Mouse (Mus musculus): Measurements from ENCODE around the gene Galc. TPM values are rescaled to one million over a fixed set of nuclear protein-coding genes. Genes with fewer than 3 reads are reported as not detected.
"Not testable (repeated sequence)": the region's sequence is repeated elsewhere in the genome, so short reads cannot be mapped to it uniquely, and the experiment has no call there.

The Galc gene
- polyA plus RNA-seq, 1 experiment from 2014 or later = 13.5 TPM

GRCm38 (mm10) chr12:98246835-98247234, 12.4 kb downstream of the Galc start:
- Histone ChIP-seq H3K4me2 (replicated peaks) (no peak overlapping the region), H3K27me3 (no peaks in the 10 kb centered on the region), H3K27ac (no peak overlapping the region), H3K4me3 (no peak overlapping the region), H3K36me3 (peaks cover 6% of the 10 kb centered on the region), H3K9ac (no peak overlapping the region), H3K4me1 (no peaks in the 10 kb centered on the region), H3K9me3 (replicated peaks) (no peaks in the 10 kb centered on the region)
- no peak for ATAC-seq (ENCODE audit: low FRiP score)
- WGBS = 83% methylated on average over 4 of the region's 4 CpGs

DNA sequence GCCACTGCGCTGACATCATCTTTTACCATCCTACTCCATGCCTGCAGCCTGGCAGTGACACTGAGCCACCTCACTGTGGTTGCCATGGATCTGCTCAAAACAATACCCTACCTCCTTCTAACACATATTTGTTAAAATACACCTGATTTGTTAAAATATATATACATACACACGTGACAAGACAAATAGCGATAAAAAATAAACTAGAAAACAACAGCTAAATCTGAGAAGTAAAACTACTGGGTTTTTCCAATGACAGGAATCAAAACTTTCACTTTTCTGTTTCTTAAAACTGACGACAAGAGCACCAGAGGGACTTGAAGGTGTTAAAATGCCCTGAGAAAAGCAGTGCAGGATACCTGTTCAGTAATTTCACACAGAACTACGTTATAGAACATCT, 14.4 kb downstream of the Galc start:
- no peaks in the 10 kb centered on the region for H3K27me3 ChIP-seq
- no peak overlapping the region for H3K4me2 ChIP-seq (replicated peaks)
- no peak overlapping the region for H3K4me3 ChIP-seq
- peaks cover 2% of the 10 kb centered on the region for H3K36me3 ChIP-seq
- H3K9ac ChIP-seq = no peak overlapping the region
- 88% methylated on average over 5 of the region's 5 CpGs for WGBS
- no peaks in the 10 kb centered on the region for H3K9me3 ChIP-seq (replicated peaks)
- no peak overlapping the region for H3K27ac ChIP-seq
- ATAC-seq (ENCODE audit: low FRiP score) = no peak
- H3K4me1 ChIP-seq = no peaks in the 10 kb centered on the region

GRCm38 (mm10) chr12:98244161-98244560, 15.1 kb downstream of the Galc start:
- no peak for ATAC-seq (ENCODE audit: low FRiP score)
- H3K36me3 ChIP-seq = no peaks in the 10 kb centered on the region
- 95% methylated on average over 4 of the region's 4 CpGs for WGBS

DNA sequence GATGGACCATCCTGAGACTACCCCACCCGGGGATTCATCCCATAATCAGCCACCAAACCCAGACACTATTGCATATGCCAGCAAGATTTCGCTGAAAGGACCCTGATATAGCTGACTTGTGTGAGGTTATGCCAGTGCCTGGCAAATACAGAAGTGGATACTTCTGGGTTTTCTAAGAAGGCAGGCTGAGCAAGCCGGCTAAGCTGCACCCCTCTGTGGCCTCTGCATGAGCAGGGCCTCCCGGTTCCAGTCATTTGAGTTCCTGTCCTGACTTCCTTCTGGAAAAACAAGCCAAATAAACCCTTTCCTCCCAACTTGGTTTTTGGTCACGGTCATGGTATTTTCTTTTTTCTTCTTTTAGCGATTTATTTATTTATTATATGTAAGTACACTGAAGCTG, 20.8 kb downstream of the Galc start:
- 93% methylated on average over 6 of the region's 6 CpGs for WGBS
- not testable (repeated sequence) for H3K9ac ChIP-seq; ATAC-seq (ENCODE audit: low FRiP score); H3K4me3 ChIP-seq; H3K36me3 ChIP-seq; H3K27me3 ChIP-seq; H3K4me1 ChIP-seq; H3K9me3 ChIP-seq (replicated peaks); H3K4me2 ChIP-seq (replicated peaks); H3K27ac ChIP-seq

More at GRCm38 (mm10) chr12:98244161-98244560, 15.1 kb downstream of the Galc start:
- no peak overlapping the region for H3K4me2 ChIP-seq (replicated peaks)
- no peaks in the 10 kb centered on the region for H3K27me3 ChIP-seq
- no peak overlapping the region for H3K4me3 ChIP-seq
- no peaks in the 10 kb centered on the region for H3K4me1 ChIP-seq
- H3K9me3 ChIP-seq (replicated peaks) = no peaks in the 10 kb centered on the region
- H3K9ac ChIP-seq = no peak overlapping the region
- no peak overlapping the region for H3K27ac ChIP-seq

GRCm38 (mm10) chr12:98227037-98227436, 32.2 kb downstream of the Galc start:
- 96% methylated on average over 2 of the region's 2 CpGs for WGBS
- Histone ChIP-seq H3K9ac (no peak overlapping the region), H3K27me3 (no peaks in the 10 kb centered on the region), H3K4me2 (replicated peaks) (no peak overlapping the region), H3K27ac (no peak overlapping the region), H3K9me3 (replicated peaks) (no peaks in the 10 kb centered on the region), H3K4me3 (no peak overlapping the region), H3K4me1 (no peaks in the 10 kb centered on the region), H3K36me3 (peaks cover 10% of the 10 kb centered on the region)
- no peak for ATAC-seq (ENCODE audit: low FRiP score)

DNA sequence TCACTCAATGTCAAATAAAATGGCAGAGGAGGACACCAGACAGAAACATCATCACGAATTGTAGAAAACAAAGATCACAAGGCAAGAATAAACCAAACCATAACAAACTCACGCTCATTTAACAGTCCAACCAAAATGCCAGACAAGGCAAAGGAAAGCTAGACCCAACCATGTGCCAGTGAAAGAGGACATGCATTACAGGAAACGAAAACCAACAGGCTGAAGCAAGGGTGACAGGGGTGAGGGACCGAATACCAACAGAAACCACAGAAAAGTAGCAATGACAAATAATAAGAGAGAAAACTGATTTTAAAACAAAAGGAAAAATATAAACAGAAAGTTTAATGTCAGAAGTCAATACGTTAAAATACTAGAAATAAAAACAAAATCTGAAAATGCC, 36.0 kb downstream of the Galc start:
- H3K9me3 ChIP-seq (replicated peaks) = no peaks in the 10 kb centered on the region
- WGBS = 86% methylated on average over 5 of the region's 5 CpGs
- H3K27me3 ChIP-seq = no peaks in the 10 kb centered on the region
- H3K9ac ChIP-seq = no peak overlapping the region
- peaks cover 10% of the 10 kb centered on the region for H3K36me3 ChIP-seq
- no peak overlapping the region for H3K4me3 ChIP-seq
- H3K4me1 ChIP-seq = no peaks in the 10 kb centered on the region
- ATAC-seq (ENCODE audit: low FRiP score) = no peak
- no peak overlapping the region for H3K4me2 ChIP-seq (replicated peaks)
- H3K27ac ChIP-seq = no peak overlapping the region

- no peak overlapping the region for H3K27ac ChIP-seq
- peaks cover 10% of the 10 kb centered on the region for H3K4me1 ChIP-seq
- no peak overlapping the region for H3K9ac ChIP-seq
- ATAC-seq (ENCODE audit: low FRiP score) = peak; percentile 53; the same call in 1 of the 2 replicates
- 62% methylated on average over 11 of the region's 11 CpGs for WGBS
- no peaks in the 10 kb centered on the region for H3K27me3 ChIP-seq
- H3K36me3 ChIP-seq = no peaks in the 10 kb centered on the region; the same call in 1 of the 2 replicates
- no peak overlapping the region; the same call in 1 of the 2 replicates for H3K4me2 ChIP-seq (replicated peaks)
- H3K4me3 ChIP-seq = no peak overlapping the region
- no peaks in the 10 kb centered on the region for H3K9me3 ChIP-seq (replicated peaks)
Measured at GRCm38 (mm10) chr12:98216432-98216831, 42.8 kb downstream of the Galc start.

- Histone ChIP-seq H3K4me1 (peaks cover 10% of the 10 kb centered on the region), H3K9ac (no peak overlapping the region), H3K27me3 (no peaks in the 10 kb centered on the region), H3K4me3 (no peak overlapping the region), H3K27ac (no peak overlapping the region), H3K36me3 (no peaks in the 10 kb centered on the region; the same call in 1 of the 2 replicates), H3K9me3 (replicated peaks) (no peaks in the 10 kb centered on the region), H3K4me2 (replicated peaks) (no peak overlapping the region)
- 58% methylated on average over 6 of the region's 6 CpGs for WGBS
- ATAC-seq (ENCODE audit: low FRiP score) = no peak
Measured at GRCm38 (mm10) chr12:98215512-98215911, 43.7 kb downstream of the Galc start.

- no peak overlapping the region for H3K4me3 ChIP-seq
- no peak overlapping the region for H3K4me2 ChIP-seq (replicated peaks)
- 87% methylated on average over 14 of the region's 14 CpGs for WGBS
- no peaks in the 10 kb centered on the region; the same call in 1 of the 2 replicates for H3K36me3 ChIP-seq
- H3K27ac ChIP-seq = no peak overlapping the region
- peaks cover 10% of the 10 kb centered on the region for H3K4me1 ChIP-seq
- H3K27me3 ChIP-seq = no peaks in the 10 kb centered on the region
- no peak overlapping the region for H3K9ac ChIP-seq
- ATAC-seq (ENCODE audit: low FRiP score) = no peak
- no peaks in the 10 kb centered on the region for H3K9me3 ChIP-seq (replicated peaks)
Measured at GRCm38 (mm10) chr12:98214191-98214590, 45.1 kb downstream of the Galc start.

DNA sequence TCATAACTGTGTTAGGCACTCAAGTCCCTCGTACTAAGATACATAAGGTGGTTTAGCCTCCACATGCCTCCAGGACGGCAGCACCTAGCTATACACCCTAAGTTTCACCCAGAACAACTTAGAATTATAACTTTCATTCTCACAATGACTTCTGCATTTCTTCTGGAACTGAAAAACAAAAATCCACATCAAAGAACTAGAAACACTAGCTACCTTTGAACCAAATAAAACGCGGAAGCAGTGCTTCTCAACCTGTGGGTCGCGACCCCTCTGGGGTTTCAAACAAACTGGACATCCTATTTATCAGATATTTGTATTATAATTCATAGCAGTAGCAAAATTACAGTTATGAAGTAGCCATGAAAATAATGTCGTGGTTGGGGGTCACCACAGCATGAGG, 45.5 kb downstream of the Galc start:
- H3K4me2 ChIP-seq (replicated peaks) = no peak overlapping the region
- no peak overlapping the region for H3K9ac ChIP-seq
- no peak overlapping the region for H3K4me3 ChIP-seq
- H3K4me1 ChIP-seq = peaks cover 10% of the 10 kb centered on the region
- WGBS = 93% methylated on average over 7 of the region's 7 CpGs
- H3K27me3 ChIP-seq = no peaks in the 10 kb centered on the region
- ATAC-seq (ENCODE audit: low FRiP score) = no peak
- no peaks in the 10 kb centered on the region; the same call in 1 of the 2 replicates for H3K36me3 ChIP-seq
- H3K27ac ChIP-seq = no peak overlapping the region
- H3K9me3 ChIP-seq (replicated peaks) = no peaks in the 10 kb centered on the region

DNA sequence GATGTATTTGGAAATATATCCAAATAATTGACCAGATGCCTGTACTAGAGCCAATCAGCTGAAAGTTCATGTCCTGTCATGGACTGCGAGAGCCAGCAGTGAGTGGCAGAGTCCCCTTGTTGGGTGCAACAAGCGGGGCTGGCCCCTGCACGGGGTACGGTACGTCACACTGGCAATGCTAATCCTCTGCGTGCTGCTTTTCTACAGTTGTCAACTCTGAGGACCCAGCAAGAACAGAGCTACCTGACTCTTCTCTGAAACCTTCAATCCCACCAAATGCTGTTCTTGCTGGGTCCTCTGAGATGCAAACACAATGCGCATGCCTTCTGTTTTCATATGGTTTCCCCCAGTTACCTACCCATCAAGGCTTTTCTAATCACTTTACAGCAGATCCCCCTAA, 45.9 kb downstream of the Galc start:
- Histone ChIP-seq H3K4me2 (replicated peaks) (no peak overlapping the region), H3K36me3 (peaks cover 2% of the 10 kb centered on the region; the same call in 1 of the 2 replicates), H3K4me3 (no peak overlapping the region), H3K4me1 (peaks cover 10% of the 10 kb centered on the region), H3K27ac (no peak overlapping the region), H3K9me3 (replicated peaks) (no peaks in the 10 kb centered on the region), H3K27me3 (no peaks in the 10 kb centered on the region), H3K9ac (no peak overlapping the region)
- 93% methylated on average over 7 of the region's 7 CpGs for WGBS
- ATAC-seq (ENCODE audit: low FRiP score) = no peak

GRCm38 (mm10) chr12:98212457-98213175, 46.6 kb downstream of the Galc start:
- no peak overlapping the region for H3K4me3 ChIP-seq
- 91% methylated on average over 13 of the region's 13 CpGs for WGBS
- H3K27me3 ChIP-seq = no peaks in the 10 kb centered on the region
- no peak overlapping the region for H3K4me2 ChIP-seq (replicated peaks)
- no peak overlapping the region for H3K27ac ChIP-seq
- peak; percentile 55; the same call in 1 of the 2 replicates for ATAC-seq (ENCODE audit: low FRiP score)
- peaks cover 10% of the 10 kb centered on the region for H3K4me1 ChIP-seq
- peaks cover 2% of the 10 kb centered on the region; the same call in 1 of the 2 replicates for H3K36me3 ChIP-seq
- no peaks in the 10 kb centered on the region for H3K9me3 ChIP-seq (replicated peaks)
- no peak overlapping the region for H3K9ac ChIP-seq

GRCm38 (mm10) chr12:98210495-98210894, 48.8 kb downstream of the Galc start:
- H3K4me3 ChIP-seq = no peak overlapping the region
- H3K4me1 ChIP-seq = no peaks in the 10 kb centered on the region
- peaks cover 2% of the 10 kb centered on the region; the same call in 1 of the 2 replicates for H3K36me3 ChIP-seq
- 90% methylated on average over 6 of the region's 6 CpGs for WGBS
- no peaks in the 10 kb centered on the region for H3K27me3 ChIP-seq
- no peak overlapping the region for H3K27ac ChIP-seq
- H3K9me3 ChIP-seq (replicated peaks) = no peaks in the 10 kb centered on the region
- no peak for ATAC-seq (ENCODE audit: low FRiP score)
- H3K9ac ChIP-seq = no peak overlapping the region
- H3K4me2 ChIP-seq (replicated peaks) = no peak overlapping the region

All from hindbrain, embryonic 12.5 days (tissue).